Mouse (Mus musculus) urinary bladder, postnatal 36 days (tissue): ENCODE data around the gene Pank2.

Experiments
- DNase-seq, 2 experiments: peaks; one replicate each; pipeline ENCODE4 v3.0.0; 2022; ENCODE audit warnings: low spot score in 2 of 2, mixed read lengths in 1 of 2

Pank2 gene

DNA sequence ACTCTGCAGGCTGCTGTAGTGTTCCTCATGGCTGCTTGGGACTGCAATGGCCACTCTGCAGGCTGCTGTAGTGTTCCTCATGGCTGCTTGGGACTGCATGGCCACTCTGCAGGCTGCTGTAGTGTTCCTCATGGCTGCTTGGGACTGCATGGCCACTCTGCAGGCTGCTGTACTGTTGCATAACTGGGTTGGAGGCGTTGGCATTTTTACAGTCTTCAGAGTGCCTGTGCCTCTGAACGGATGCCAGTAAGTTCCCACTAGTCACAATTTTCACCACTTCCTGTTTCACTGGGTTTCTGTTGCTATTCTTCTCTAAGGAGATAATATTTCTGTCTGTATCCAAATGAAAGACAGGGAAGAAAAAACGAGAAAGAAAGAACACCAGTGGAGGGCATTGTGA lies 58.9 kb downstream of the Pank2 start:
- DNase-seq, result peak in 1 of 2 experiments; percentile 60

DNA sequence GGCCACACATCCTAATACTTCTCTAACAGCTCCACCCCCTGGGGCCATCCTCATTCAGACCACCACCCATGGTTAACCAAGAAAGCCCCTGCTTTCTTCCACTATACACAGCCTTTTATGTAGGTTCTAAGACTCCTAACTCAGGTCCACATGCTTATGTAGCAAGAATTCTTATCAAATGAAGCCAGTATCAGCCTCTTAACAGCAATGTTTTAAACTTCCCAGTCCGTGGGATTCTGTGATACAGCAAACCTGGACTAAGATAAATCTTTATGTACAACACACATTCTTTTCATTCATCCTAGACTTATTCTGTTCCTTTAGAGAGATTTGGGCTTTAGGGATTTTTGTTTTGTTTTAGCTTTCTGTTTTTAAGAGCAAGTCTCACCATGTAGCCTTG lies 61.4 kb downstream of the Pank2 start:
- no peak for DNase-seq

DNA sequence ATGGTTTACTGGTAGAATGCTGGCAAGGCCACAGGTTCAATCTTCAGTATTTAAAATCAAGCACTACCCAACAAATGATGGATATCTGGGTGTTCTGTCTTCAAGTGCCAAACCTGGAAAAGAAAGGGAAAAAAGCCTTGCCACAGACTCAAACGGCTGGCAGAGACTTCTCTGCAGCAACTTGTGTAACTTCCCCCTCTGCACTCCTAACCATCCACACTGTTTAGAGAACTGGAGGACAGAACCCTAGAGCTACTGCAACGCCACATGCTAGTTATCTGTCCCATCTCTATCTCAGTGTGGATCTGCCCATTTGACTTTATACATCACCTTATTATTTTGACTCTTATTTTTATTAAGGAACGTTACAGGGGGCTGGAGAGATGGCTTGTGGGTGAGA lies 63.7 kb downstream of the Pank2 start:
- no peak for DNase-seq

DNA sequence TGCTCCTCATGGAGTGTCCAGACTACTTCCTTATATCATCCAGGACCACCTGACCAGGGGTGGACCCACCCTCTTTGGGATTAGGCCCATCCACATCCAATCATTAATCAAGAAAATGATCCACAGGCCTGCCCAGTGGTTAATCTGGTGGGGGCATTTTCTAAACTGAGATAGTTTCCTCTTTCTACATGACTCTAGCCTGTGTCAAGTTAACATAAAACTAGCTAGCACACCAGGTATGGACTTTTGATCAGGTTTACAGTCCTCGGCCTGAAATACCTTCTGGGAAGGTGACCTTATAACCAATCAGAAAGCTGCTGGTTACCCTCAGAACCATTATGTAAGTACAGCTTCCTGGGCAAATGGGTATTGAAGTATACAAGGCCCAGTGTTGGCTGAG lies 66.7 kb downstream of the Pank2 start:
- no peak for DNase-seq

DNA sequence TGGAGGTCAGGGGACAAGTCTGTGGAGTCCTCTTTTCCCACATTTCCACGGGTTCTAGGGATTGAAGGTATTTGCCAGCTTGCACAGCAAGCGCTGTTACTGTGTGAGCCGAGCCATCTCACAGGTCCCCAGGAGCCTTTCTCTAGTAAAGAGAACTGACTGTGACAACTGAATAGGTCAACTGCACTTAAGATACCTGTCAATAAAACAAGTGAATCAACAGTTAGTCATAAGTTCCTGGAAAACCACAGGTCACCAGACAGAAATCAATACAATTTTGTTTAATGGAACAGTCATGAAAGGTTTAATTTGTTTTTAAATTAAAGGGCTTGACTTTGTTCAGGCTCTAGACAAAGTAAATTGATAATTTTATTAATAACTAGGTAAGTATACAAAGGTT lies 68.3 kb downstream of the Pank2 start:
- no peak for DNase-seq

DNA sequence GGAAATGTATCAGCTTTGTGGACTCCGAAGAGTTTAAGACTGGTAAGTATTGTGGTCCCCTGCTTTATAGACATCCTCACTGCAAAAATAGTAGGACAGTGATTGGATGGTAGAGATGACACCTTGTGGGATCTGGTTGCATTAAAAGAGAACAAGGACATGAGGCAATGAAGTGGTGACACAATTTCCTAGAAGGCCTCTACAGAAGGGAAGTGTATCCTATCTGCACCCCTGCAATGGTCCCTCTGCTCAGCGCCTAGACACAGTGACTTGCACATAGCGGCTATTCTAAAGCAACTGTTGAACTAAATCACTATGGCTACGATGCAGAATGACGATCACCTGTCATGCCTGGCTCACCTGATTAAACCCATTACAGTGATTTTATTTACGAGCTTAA lies 75.3 kb downstream of the Pank2 start:
- no peak for DNase-seq

DNA sequence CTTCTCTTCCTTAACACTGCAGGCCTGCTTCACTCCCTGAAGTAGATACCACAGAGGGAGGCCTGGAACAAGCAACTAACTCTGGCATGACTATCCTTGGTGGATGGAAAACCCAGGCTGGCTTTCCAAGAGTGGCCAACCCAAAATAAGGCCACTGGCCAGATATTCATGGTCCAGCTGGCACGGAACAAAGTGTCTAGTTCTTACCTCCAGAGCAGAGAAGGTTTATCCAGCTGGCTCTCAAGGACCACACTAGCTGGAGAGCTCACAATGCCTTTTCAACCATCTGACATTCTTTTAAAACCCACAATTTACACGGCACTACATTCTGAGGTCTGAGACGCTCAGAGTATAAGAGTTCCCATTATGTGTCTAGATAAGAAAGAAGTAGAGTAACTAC lies 82.2 kb downstream of the Pank2 start:
- DNase-seq, result peak in 1 of 2 experiments; percentile 27

DNA sequence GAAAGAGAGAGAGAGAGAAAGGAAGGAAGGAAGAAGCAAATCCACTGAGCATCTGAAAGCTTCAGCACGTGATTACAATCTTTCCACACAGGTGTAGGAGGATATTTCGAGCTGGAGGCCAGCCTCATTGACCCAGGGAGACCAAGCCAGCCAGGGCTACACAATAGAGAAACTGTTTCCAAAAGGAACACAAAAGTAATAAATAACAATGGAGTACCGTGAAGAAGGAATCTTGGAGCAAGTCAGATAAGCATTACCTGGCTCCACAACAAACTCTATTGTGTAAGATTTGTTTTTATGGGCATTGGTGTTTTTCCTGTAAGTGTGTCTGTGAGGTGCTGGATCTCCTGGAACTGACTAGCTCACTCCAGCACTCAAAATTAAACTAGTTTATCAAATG lies 83.3 kb downstream of the Pank2 start:
- no peak for DNase-seq
